Mouse (Mus musculus): ENCODE results near the gene Rxylt1. TPM values are rescaled to one million over a fixed set of nuclear protein-coding genes. Genes with fewer than 3 reads are reported as not detected.

Gene Rxylt1
- 38.0 and 38.4 TPM in 2 replicates for polyA plus RNA-seq (2015; fragmentation: Nextera tagmentation; extraction: Ambion mirVana)

DNA sequence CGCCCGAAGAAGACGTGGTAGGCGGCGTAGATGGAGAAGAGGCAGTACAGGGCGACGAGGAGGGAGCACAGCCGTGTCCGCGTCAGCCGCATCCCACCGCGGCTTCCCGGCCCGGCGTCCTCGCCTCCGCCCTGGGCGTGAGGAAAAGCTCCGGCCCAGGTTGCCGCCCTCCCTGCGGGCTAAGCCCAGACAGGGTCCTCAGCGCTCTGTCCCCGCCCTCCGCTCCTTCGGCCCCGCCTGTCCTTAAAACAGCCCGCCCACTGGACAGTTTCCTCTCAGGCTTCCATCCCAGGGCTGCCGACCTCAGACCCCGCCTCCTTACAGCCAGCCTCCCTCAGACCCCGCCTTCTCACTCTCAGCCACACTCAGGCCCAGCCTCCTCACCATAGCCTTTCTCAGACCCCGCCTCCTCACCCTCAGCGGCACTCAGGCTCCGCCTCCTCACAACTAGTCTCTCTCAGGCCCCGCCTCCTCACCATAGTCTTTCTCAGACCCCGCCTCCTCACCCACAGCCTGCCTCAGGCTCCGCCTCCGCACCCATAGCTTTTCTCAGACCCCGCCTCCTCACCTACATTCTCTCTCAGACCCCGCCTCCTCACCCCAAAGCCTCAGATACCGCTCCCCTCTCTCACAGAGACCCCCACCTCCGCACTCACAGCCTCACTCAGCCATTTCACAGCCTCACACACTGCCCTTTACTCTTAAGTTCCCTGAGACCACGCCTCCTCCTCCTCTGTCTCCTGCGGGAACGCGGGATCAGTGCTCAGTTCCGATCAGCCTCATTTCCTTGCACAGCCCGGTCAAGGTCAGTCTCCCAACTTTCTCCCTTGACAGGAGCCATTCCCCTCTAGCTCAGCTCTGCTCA lies at the start of gene Rxylt1:
TSS of gene Rxylt1 (minus strand) at position 392 of the 865 bp plus-strand sequence.
- under 1% methylated on average over 46 of the region's 48 CpGs for WGBS

DNA sequence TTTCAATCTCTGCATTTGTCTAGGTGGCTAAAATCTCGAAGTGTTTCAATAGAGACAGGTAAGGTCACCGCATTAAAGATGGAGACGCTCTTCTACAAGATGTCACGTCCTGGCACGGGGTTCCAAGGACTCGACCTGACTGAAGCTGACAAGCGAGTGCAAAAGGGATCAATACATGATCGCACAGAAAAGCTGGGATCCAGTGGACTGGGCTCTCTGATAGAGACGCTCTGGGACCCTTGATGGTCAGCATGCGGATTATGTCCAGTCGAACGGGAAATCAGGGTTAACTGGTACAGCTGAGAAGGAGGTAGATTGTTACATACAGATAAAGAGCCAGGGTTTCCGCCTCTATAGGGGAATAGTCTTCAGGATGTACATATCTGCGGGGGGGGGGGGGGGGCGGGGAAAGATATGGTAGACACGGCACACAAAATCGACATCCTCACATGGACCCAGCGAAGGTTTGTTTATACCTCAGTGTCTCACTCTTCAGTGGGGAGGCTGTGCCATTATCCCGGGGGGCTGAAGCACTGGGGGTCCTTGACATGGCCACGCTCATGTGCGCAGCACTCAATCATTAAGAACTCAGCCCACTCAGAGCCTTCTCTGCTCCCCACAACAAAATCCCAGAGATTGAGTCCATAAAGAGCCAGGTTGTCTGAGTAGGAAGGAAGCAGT lies 24.3 kb upstream of the Rxylt1 start:
- peak overlapping the region; percentile 29; the same call in 1 of the 2 replicates for H3K27ac ChIP-seq
- H3K4me2 ChIP-seq: peak overlapping the region; percentile 51
- ATAC-seq (replicated peaks): peak; percentile 58
- 46% methylated on average over 20 of the region's 21 CpGs for WGBS
- no peaks in the 10 kb centered on the region for H3K27me3 ChIP-seq (replicated peaks)
- H3K36me3 ChIP-seq (replicated peaks): no peaks in the 10 kb centered on the region
- peak overlapping the region; percentile 16 for H3K9ac ChIP-seq
- no peaks in the 10 kb centered on the region for H3K9me3 ChIP-seq
- peak overlapping the region; percentile 28 for H3K4me3 ChIP-seq
- H3K4me1 ChIP-seq: peaks cover 4% of the 10 kb centered on the region; the same call in 1 of the 2 replicates

More for the DNA sequence above, at the start of gene Rxylt1:
- Histone ChIP-seq H3K36me3 (replicated peaks) (no peaks in the 10 kb centered on the region), H3K4me1 (peaks cover 14% of the 10 kb centered on the region), H3K27ac (peak within 1 kb of the TSS; percentile 89), H3K9ac (peak within 1 kb of the TSS; percentile 81), H3K4me3 (peak within 1 kb of the TSS; percentile 76), H3K4me2 (peak within 1 kb of the TSS; percentile 85), H3K9me3 (no peaks in the 10 kb centered on the region), H3K27me3 (replicated peaks) (no peaks in the 10 kb centered on the region)
- ATAC-seq (replicated peaks): peak; percentile 98

DNA sequence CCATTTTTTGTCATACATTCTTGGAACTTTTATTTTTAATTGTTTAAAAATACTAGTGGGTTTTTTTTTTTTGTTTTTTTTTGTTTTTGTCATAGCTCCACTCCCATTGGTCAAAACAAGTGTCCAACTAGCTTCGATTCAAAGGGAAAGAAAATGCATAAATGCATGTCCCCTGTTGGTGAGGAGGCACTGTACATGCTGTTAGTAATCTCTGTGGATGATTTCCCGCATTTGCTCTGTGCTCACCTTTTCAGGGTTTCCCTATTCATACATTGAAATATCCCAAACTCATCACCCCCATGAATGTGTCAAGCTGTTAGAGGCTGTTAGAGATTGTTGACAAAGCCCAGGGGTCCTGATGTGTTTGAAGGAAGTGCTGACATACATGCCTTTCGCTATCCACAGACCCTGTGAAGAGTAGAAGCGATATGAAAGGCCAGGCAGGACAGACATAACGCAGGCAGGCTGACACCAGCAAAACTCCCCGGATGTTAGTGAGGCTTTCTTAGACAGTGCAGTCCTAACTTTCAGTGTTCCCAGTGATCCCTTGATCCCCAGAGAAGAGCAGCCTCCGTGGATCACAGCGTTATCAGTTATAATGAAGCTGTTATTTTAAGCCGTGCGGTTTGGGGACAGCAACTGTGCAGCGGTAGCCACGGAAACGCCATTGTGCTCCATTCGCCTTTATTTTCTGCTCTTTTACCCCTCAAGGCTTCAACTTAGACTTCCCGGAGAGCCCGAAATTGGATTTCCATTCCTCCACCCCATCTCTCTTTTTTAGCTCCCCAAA lies 23.5 kb upstream of the Rxylt1 start:
- peak overlapping the region; percentile 51 for H3K4me2 ChIP-seq
- peaks cover 4% of the 10 kb centered on the region; the same call in 1 of the 2 replicates for H3K4me1 ChIP-seq
- H3K9me3 ChIP-seq: no peaks in the 10 kb centered on the region
- ATAC-seq (replicated peaks): peak; percentile 79
- no peaks in the 10 kb centered on the region for H3K36me3 ChIP-seq (replicated peaks)
- WGBS: 15% methylated on average over 16 of the region's 16 CpGs
- peak overlapping the region; percentile 28 for H3K4me3 ChIP-seq
- H3K27me3 ChIP-seq (replicated peaks): no peaks in the 10 kb centered on the region
- peak overlapping the region; percentile 16 for H3K9ac ChIP-seq
- peak overlapping the region; percentile 29 for H3K27ac ChIP-seq

DNA sequence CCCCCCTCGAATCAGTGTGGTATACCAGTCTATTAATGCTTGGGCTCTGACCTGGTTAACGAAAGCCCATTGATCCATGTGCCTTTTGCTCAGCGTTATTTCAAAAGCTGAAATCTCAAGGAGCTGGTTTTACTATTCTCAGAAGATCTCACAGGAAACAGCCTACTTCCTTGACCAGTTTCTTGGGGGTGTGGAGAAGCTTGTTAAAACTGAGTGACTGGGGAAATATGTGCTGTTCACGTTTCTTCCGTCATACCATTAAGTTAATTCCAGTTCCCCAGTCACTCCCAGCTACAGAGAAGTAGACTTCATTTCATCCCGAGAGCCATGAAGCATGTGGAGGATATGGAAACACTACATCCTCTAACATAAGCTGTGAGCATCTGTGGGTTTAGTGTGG lies 22.3 kb upstream of the Rxylt1 start:
- H3K4me1 ChIP-seq: peaks cover 4% of the 10 kb centered on the region; the same call in 1 of the 2 replicates
- H3K27me3 ChIP-seq (replicated peaks): no peaks in the 10 kb centered on the region
- no peak overlapping the region for H3K27ac ChIP-seq
- WGBS: 72% methylated on average over 6 of the region's 6 CpGs
- no peak overlapping the region for H3K9ac ChIP-seq
- no peak overlapping the region for H3K4me2 ChIP-seq
- no peaks in the 10 kb centered on the region for H3K9me3 ChIP-seq
- H3K36me3 ChIP-seq (replicated peaks): no peaks in the 10 kb centered on the region
- H3K4me3 ChIP-seq: no peak overlapping the region
- no peak for ATAC-seq (replicated peaks)

DNA sequence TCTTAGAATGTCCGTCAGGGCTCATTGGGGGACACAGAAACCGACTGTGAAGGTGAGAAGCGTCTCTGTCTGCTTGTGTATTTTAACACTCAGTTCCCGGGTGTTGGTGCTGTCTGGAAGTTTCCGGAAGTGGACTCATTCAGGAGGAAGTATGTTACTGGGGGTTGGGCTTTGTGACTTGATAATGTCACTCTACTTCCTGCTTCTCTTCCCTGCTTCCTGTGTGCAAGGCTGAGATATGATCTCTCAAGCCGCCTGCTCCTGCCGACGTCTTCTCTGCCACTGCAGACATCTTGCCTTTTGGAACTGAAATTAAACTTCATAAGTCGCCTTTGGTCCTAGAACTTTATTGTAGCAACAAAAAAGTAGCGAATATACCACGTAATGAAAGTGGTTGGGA lies 19.5 kb upstream of the Rxylt1 start:
- peaks cover 4% of the 10 kb centered on the region; the same call in 1 of the 2 replicates for H3K4me1 ChIP-seq
- H3K27ac ChIP-seq: no peak overlapping the region
- no peak overlapping the region for H3K9ac ChIP-seq
- no peak for ATAC-seq (replicated peaks)
- H3K36me3 ChIP-seq (replicated peaks): no peaks in the 10 kb centered on the region
- no peaks in the 10 kb centered on the region for H3K27me3 ChIP-seq (replicated peaks)
- no peaks in the 10 kb centered on the region for H3K9me3 ChIP-seq
- no peak overlapping the region for H3K4me3 ChIP-seq
- WGBS: 88% methylated on average over 11 of the region's 11 CpGs
- no peak overlapping the region for H3K4me2 ChIP-seq

DNA sequence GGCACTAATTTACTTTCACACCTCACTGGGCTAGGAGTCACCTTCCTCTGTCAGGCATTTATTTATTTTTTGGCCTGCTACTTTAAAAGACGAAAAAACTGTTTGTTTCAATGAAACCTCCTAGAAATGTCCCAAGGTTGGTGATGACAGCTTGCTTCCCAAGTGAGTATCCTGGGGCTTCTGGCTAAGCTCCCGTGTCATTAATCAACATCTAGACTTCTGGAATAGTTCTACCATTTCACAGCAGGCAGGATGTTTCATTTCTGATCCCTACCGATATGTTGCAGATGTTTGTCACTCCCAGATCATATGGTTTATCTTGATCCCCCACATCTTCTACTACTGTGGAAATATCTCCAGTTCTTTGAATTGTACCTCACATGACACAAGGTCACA lies 9.5 kb upstream of the Rxylt1 start:
- ATAC-seq (replicated peaks): no peak
- no peaks in the 10 kb centered on the region for H3K36me3 ChIP-seq (replicated peaks)
- no peaks in the 10 kb centered on the region for H3K4me1 ChIP-seq
- 86% methylated on average over 3 of the region's 3 CpGs for WGBS
- H3K4me3 ChIP-seq: no peak overlapping the region
- H3K4me2 ChIP-seq: no peak overlapping the region
- no peaks in the 10 kb centered on the region for H3K27me3 ChIP-seq (replicated peaks)
- no peak overlapping the region for H3K9ac ChIP-seq
- no peak overlapping the region for H3K27ac ChIP-seq
- no peaks in the 10 kb centered on the region for H3K9me3 ChIP-seq

DNA sequence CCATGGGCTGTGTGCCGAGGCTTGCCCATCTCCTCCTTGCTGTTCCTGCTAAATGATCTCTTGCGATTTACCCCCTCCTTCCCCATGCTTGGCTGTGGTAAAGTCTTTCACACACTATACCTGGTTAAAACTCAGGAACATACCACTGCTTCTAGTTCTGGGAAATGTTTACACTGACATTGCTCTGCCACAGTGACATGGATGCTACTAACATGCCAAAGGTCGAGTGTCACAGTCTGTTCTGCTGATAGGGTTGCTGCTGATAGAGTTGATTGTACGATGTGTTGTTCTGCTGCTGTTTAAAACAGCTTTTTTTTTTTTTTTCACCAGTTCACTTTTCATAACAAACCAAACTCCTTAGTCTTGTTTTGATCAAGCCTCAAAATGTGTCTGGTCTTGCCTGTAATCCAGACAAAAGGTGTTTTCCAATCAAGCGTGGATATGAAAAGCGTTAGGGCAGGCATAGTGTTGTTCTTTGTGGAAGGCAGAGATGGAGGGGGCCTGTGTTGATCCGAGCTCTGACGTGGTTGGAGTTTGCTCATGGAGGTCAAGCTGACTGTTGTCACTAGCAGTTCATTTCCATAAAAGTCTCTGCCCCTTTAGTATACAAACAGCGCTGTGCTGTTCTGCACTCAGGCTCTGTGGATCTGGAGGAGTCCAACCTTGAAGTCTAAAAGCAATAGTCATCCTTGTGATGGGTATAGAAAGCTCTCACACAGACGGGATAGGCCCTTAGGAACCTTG lies 8.9 kb upstream of the Rxylt1 start:
- WGBS: 69% methylated on average over 10 of the region's 10 CpGs
- no peaks in the 10 kb centered on the region for H3K36me3 ChIP-seq (replicated peaks)
- no peak overlapping the region for H3K9ac ChIP-seq
- no peak overlapping the region for H3K27ac ChIP-seq
- no peak; the same call in 1 of the 2 replicates for ATAC-seq (replicated peaks)
- no peaks in the 10 kb centered on the region for H3K4me1 ChIP-seq
- no peak overlapping the region for H3K4me3 ChIP-seq
- no peak overlapping the region for H3K4me2 ChIP-seq
- no peaks in the 10 kb centered on the region for H3K27me3 ChIP-seq (replicated peaks)
- H3K9me3 ChIP-seq: no peaks in the 10 kb centered on the region

DNA sequence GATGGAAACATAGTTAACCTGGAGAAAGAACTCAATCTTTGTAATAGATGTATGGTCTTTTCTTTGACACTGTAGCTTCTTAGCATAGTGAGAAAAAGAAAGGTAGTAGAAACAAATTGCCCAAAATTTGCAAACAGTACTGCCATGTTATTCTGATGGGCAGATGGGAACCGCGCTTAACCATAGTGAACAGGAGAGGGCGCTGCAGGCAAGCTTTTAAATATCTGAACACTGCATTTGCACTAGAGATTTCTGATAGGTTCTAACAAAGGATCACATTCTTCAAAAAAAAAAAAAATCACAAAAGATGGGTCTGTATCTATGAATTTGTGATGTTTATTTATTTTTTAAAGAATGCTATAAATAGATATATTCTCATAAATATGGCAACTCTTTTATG lies 8.2 kb upstream of the Rxylt1 start:
- Histone ChIP-seq H3K4me1 (no peaks in the 10 kb centered on the region), H3K9ac (no peak overlapping the region), H3K4me3 (no peak overlapping the region), H3K36me3 (replicated peaks) (no peaks in the 10 kb centered on the region), H3K27ac (no peak overlapping the region), H3K27me3 (replicated peaks) (no peaks in the 10 kb centered on the region), H3K4me2 (no peak overlapping the region), H3K9me3 (no peaks in the 10 kb centered on the region)
- ATAC-seq (replicated peaks): 0 out of 2 replicates have a peak, but pooled peaks have one; percentile 48
- WGBS: 3% methylated on average over 3 of the region's 3 CpGs

DNA sequence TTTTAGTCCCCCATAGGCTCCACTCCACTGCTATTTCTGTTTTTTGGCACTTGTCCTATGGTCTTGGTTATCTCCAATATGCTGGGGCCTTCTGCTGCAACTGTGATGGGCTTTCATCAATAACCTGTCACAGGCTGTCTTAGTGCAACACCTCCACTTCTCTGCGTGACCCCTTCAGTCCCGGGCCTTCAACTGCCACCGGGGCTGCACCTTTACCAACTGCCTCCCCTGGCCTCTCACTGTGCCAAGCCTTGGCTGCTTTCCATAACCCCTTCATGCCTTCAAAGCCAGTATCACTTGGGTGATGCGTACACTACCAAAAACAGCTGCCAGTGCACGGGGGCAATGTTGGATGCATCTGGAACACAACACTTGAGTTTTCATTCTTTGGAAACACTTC lies 5.5 kb upstream of the Rxylt1 start:
- 83% methylated on average over 5 of the region's 5 CpGs for WGBS
- no peak for ATAC-seq (replicated peaks)
- H3K4me2 ChIP-seq: no peak overlapping the region

DNA sequence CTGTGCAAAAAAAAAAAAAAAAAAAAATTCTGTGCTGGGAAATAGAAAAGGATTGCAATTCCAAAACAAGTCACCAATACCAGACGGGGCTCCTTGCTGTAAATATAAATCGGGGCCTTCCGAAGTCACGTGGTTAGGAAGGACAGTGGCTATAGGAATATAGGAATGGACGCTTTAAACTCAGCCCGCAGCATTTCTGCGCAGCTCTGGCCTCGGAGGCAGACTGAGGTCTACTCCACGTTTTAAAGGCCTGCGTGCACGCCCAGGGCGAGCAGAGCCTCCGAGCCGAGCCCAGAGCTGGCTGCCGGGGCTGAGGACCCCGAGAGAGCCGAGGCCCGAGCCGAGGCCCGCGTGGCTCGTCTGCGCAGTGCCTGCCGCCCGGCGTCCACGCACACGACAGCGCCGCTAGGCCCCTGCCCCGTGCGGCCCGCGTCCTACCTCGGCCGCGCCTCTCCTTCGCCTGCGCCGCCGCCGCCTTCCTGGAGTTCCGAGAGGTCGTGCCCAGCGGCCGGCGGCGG lies 650 bp downstream of the Rxylt1 start:
- no peaks in the 10 kb centered on the region for H3K9me3 ChIP-seq
- no peaks in the 10 kb centered on the region for H3K27me3 ChIP-seq (replicated peaks)
- H3K27ac ChIP-seq: peak overlapping the region; percentile 89
- peak overlapping the region; percentile 76 for H3K4me3 ChIP-seq
- ATAC-seq (replicated peaks): peak; percentile 82
- peaks cover 14% of the 10 kb centered on the region for H3K4me1 ChIP-seq
- H3K36me3 ChIP-seq (replicated peaks): no peaks in the 10 kb centered on the region
- peak overlapping the region; percentile 81 for H3K9ac ChIP-seq
- peak overlapping the region; percentile 85 for H3K4me2 ChIP-seq
- WGBS: 0% methylated on average over 31 of the region's 48 CpGs

More for the DNA sequence above, 5.5 kb upstream of the Rxylt1 start:
- no peaks in the 10 kb centered on the region for H3K9me3 ChIP-seq
- H3K27me3 ChIP-seq (replicated peaks): no peaks in the 10 kb centered on the region
- no peak overlapping the region for H3K9ac ChIP-seq
- H3K36me3 ChIP-seq (replicated peaks): no peaks in the 10 kb centered on the region
- no peak overlapping the region for H3K4me3 ChIP-seq
- no peaks in the 10 kb centered on the region for H3K4me1 ChIP-seq
- no peak overlapping the region for H3K27ac ChIP-seq

DNA sequence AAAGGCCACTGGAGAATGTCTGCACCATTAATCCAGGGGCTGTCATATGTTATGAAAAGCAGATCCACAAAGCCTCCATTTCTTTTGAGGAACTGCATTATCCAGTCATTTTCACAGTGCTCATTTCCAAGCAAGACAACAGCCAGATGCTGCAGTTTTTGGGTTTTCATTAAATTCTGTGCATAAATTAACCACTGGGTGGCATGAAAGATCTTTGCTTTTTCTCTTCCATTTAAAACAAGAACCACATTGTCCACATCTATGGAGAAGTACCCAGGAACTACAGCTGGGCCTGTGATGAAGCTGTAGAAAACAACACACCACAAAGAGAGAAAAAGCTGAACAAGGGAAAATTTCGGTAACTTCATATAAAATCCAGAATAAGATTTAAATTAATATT lies 6.7 kb downstream of the Rxylt1 start:
- no peak overlapping the region for H3K9ac ChIP-seq
- peaks cover 27% of the 10 kb centered on the region for H3K36me3 ChIP-seq (replicated peaks)
- 88% methylated on average over 1 of the region's 1 CpGs for WGBS

More for the DNA sequence above, 6.7 kb downstream of the Rxylt1 start:
- ATAC-seq (replicated peaks): no peak
- Histone ChIP-seq H3K4me3 (no peak overlapping the region), H3K27ac (no peak overlapping the region), H3K9me3 (peaks cover 8% of the 10 kb centered on the region; the same call in 1 of the 2 replicates), H3K4me1 (peaks cover 6% of the 10 kb centered on the region), H3K27me3 (replicated peaks) (no peaks in the 10 kb centered on the region), H3K4me2 (no peak overlapping the region)
